Mouse (Mus musculus) adrenal gland, adult (tissue): Measurements from ENCODE around the gene Cacng2.

Experiments
- DNase-seq, 2 experiments: peaks; one replicate each; pipeline ENCODE4 v3.0.0; 2022 to 2023; ENCODE audit warnings: low spot score in 1 of 2; ENCODE audit not compliant: inconsistent age in 2 of 2

Gene Cacng2

GRCm38 (mm10) chr15:78082841-78083572 lies 36.8 kb downstream of the Cacng2 start:
- no peak for DNase-seq

DNA sequence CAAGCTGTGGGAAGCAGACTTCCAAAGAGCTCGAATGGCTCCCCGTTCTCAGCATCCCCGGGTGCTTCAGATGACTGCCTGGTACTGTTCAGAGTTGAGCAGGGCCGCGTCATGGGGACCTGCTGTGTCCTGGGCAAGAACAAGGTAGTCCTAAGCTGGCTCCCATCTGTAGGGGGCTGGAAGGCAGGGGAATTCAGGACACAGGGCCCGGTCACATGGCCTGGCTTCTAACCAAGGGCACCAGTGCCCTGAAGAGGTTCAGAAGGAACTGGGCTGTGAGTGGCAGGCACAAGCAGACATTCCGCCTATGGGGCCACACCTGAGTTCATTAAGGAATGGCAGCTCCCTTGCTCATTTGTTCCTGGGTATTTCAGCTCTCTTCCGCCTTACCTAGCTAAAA lies 37.7 kb downstream of the Cacng2 start:
- no peak for DNase-seq

DNA sequence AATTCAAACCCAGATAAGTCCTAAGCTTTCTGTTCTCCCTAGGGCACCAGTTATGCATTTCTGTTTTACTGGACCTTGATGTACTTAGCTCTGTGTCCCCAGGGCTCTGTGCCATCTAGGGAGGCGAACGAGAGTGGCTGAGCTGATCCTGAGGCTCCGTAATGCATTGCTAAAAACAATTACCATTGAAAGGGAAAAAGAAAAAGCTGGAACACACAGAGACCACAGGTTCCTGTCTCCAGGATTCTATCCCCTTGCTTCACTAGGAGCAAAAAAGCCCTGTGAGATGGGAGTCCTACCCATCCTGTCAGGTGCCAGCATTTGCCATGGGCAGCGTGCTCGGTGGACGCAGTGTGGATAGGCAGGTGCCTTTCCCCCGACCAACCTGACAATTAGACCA lies 38.4 kb downstream of the Cacng2 start:
- DNase-seq = no peak

DNA sequence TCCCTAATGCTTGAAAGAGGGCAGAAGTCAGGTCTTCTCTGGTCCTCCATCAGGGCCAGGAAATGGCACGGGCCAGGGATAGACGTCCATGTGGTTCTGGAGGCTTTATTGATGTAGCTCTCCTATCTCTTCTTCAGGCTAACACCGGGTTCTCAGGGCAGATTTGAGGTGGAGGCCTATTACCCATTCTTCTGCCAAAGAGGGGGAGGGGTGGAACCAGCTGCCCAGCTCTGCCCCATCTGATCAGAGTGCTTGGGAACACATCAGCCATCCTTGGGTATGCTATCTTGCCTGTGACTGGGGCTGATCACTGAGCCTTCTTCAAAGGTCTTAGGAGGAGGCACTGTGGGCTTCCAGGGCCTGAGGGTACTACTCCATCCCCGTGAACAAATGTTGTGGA lies 39.5 kb downstream of the Cacng2 start:
- no peak for DNase-seq

- peak; percentile 29 to 77 for DNase-seq
These were observed 40.8 kb downstream of the Cacng2 start for GRCm38 (mm10) chr15:78078776-78079628.

DNA sequence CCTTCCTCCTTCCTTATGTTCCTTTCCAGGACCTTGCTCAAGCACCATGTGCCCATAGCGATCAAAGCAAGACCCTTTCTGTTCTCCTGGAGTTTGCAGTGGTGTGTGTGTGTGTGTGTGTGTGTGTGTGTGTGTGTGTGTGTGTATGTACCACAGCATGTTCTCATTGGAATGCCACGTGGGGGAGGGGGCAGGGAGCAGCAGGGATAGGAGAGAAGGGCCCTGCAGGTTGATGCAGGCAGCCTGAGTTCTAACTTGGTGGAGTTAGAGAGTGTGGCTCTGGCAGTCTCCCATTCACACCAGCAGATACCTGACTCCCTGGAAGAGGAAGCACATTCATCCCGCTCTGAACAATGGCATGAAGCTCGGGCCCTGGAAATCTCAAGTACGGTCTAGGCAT lies 41.6 kb downstream of the Cacng2 start:
- no peak for DNase-seq

DNA sequence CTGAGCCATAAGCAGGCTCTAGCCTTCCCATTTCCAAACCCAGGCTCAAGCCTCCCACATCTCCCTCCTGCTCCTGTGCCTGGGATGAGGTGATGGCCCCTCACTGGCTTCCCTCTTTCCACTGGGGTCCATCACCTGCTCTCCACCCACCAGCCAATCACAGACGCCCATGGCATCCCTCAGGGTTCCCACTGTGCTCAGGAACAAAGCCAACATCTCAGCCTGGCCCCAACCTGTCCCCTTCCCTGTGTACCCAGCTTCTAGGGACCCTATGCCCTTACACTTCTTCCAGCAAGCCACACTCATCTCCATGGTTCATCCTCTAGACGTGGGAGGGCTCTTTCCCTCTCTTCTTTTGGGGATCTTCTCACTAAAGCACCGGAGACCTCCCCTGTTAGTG lies 43.9 kb downstream of the Cacng2 start:
- DNase-seq = no peak

- no peak for DNase-seq
These were observed 46.7 kb downstream of the Cacng2 start for GRCm38 (mm10) chr15:78073109-78073508.

DNA sequence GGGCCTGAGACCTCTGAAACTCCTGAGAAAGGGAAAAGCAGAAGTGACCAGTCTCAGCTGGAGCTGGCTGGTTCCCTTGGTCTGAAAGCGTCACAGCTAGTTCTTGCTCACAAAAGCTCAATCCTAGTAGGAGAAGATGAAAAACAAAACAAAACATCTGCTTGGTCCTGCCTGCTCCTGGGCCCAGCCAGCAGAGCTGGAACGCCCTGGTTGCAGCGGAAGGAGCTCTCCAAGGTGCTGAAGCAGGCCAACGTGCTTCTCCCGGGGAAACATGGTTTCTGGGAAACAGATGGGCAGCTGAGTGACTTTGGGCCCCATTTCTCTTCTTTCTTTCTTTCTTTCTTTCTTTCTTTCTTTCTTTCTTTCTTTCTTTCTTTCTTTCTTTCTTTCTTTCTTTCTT lies 53.4 kb downstream of the Cacng2 start:
- peak; percentile 51 to 80 for DNase-seq

- no peak for DNase-seq
These were observed 54.3 kb downstream of the Cacng2 start for GRCm38 (mm10) chr15:78065541-78065940.

DNA sequence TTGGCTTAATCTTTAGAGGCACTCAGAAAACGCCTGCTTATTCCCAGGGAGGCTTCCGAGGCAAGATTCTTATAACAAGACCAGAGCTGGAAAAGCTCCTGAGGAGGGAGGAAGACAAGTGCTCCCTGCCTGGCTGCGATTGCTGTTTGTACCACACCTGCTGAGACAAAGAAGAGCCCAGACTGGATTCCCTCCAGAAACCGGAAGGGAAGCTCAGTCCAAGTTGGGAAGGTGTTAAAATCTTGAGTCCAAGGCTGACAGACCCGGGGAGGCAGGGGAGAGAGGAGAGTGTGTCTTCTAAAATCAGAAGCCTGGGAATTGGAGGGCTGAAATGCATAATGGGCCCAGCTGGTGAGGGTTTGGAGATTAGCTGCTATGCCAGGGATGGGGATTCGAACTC lies 55.5 kb downstream of the Cacng2 start:
- DNase-seq = no peak

DNA sequence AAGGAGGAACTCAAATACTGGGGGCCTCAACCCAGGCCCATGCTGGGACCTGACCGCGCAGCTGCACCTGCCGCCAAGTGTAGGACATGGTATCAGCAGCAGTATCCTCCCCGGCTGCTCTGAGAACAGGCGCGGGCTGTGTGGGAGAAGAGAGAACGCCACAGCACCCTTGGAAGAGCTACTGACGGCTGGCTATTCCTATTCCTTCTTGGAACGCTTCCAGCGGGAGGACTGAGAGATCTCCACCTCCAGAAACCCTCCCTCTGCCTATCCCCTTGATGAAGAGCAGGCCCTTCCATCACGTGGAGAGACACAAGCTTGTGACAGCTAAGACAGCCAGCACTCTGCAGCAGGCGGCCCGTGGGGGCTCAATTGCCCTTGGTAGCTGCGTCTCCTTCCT lies 57.4 kb downstream of the Cacng2 start:
- no peak for DNase-seq

DNA sequence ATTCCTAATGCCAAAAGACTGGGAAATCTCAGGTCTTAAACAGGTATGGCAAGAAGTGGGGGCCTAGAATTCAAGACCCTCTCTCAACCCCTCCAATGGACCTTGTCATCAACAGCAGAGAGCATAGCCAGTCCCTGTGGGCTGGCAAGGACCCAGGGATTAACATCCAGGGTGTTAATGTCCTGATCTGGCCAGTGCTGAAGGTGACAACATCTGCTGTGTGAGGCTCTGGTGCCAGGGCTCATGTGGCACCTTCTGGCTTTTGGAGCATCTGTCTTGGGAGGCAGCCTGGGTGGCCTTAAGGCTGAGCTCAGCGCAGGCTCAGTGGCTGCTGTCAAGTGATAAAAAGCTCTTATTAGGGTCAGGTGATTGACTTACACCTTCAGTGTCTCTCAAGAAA lies 62.9 kb downstream of the Cacng2 start:
- DNase-seq = no peak

- no peak for DNase-seq
These were observed 69.1 kb downstream of the Cacng2 start for GRCm38 (mm10) chr15:78050682-78051081.

DNA sequence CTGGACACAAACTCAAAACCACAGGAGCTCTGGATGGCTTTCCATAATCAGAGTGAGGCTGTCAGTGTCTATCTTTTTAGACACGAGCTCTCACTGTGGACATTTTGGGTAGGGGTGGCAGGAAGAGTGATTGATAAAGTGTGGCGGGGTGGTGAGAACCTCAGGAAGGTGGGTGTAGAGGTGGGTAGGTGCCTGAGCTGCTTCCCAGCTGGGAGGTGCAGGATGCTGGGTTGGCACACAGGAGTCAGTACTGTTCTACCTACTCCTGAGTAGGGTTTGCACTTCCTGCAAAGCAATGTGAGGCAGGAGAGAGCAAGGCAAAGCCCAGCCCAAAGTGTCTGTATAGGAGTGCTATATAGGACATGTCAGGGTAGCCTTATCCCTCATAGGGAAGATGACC lies 69.9 kb downstream of the Cacng2 start:
- DNase-seq = no peak

DNA sequence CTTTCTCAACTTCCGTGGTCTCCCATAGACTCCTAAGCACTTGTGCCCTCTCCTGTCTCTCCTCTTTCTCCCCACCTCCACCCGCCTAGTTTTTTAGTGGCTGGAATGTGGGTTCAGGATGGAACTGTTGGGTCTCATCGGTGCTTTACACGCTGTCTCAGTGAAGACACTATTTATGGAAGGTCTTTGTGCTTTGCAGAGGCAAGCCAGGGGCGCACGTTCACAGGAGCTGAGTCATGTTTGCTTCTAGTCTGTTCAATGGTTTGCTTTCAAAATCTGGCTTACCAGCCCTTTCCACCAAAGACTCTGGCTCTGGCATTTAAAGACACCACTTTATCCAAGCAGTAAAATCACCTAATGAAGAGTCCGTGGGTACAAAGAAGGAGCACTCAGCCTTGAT lies 74.0 kb downstream of the Cacng2 start:
- DNase-seq = no peak

- DNase-seq = no peak
These were observed 74.5 kb downstream of the Cacng2 start for GRCm38 (mm10) chr15:78045314-78045713.

GRCm38 (mm10) chr15:78044826-78045225 lies 75.0 kb downstream of the Cacng2 start:
- DNase-seq = no peak

DNA sequence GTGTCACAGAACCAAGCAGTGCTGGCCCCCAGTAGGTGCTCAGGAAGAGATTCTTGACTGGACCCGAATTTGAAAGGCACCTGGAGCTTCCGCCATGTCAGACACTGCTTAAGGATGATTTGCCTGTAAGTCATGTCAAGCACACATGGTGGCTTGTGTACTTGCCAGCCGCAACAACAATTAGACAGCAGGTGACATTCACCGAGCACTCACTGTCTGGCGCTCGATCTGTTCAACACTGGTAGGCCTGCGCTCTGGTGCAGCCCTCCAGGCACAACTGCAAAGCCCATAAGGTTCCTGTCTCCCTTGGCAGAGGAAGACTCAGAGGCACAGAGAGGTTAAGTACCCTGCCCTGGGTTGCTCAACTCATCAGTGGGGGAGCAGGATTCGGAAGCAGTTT lies 77.1 kb downstream of the Cacng2 start:
- no peak for DNase-seq

- no peak for DNase-seq
These were observed 82.2 kb downstream of the Cacng2 start for GRCm38 (mm10) chr15:78037626-78038025.

- DNase-seq = no peak
These were observed 83.2 kb downstream of the Cacng2 start for GRCm38 (mm10) chr15:78036586-78036985.

- DNase-seq = no peak
These were observed 89.9 kb downstream of the Cacng2 start for GRCm38 (mm10) chr15:78029938-78030337.
